Mouse (Mus musculus) A20 (cell line): Measurements from ENCODE around the gene Gm11985.

Experiments
- DNase-seq: peaks from one replicate; pipeline ENCODE4 v3.0.0-alpha.2; 2011; ENCODE audit warnings: low read depth, low spot score

Gm11985 gene

GRCm38 (mm10) chr11:7188469-7188868 lies at the start of gene Gm11985:
TSS of gene Gm11985 (minus strand) at chr11:7188569.
- DNase-seq = no peak

GRCm38 (mm10) chr11:7237712-7238111 lies 49.3 kb upstream of the Gm11985 start:
- no peak for DNase-seq

- DNase-seq = no peak
Measured at GRCm38 (mm10) chr11:7236751-7237150, 48.4 kb upstream of the Gm11985 start.

GRCm38 (mm10) chr11:7234981-7235609 lies 46.7 kb upstream of the Gm11985 start:
- no peak for DNase-seq

GRCm38 (mm10) chr11:7234436-7234835 lies 46.1 kb upstream of the Gm11985 start:
- DNase-seq = no peak

- no peak for DNase-seq
Measured at GRCm38 (mm10) chr11:7233333-7233732, 45.0 kb upstream of the Gm11985 start.

- no peak for DNase-seq
Measured at GRCm38 (mm10) chr11:7231958-7232357, 43.6 kb upstream of the Gm11985 start.

GRCm38 (mm10) chr11:7230000-7230399 lies 41.6 kb upstream of the Gm11985 start:
- DNase-seq = no peak

- no peak for DNase-seq
Measured at GRCm38 (mm10) chr11:7228107-7228506, 39.7 kb upstream of the Gm11985 start.

GRCm38 (mm10) chr11:7226810-7227550 lies 38.6 kb upstream of the Gm11985 start:
- DNase-seq = no peak

GRCm38 (mm10) chr11:7226200-7226599 lies 37.8 kb upstream of the Gm11985 start:
- DNase-seq = no peak

- DNase-seq = peak; percentile 11
Measured at GRCm38 (mm10) chr11:7221826-7222225, 33.5 kb upstream of the Gm11985 start.

GRCm38 (mm10) chr11:7215703-7216102 lies 27.3 kb upstream of the Gm11985 start:
- peak; percentile 18 for DNase-seq

GRCm38 (mm10) chr11:7214761-7215160 lies 26.4 kb upstream of the Gm11985 start:
- no peak for DNase-seq

GRCm38 (mm10) chr11:7214342-7214660 lies 25.9 kb upstream of the Gm11985 start:
- DNase-seq = no peak

GRCm38 (mm10) chr11:7213501-7214341 lies 25.4 kb upstream of the Gm11985 start, which contains the start of gene Igfbp3:
TSS of gene Igfbp3 (minus strand) at chr11:7213923.
- no peak for DNase-seq

GRCm38 (mm10) chr11:7213161-7213500 lies 24.8 kb upstream of the Gm11985 start:
- no peak for DNase-seq

- no peak for DNase-seq
Measured at GRCm38 (mm10) chr11:7212126-7212798, 23.9 kb upstream of the Gm11985 start.

- DNase-seq = no peak
Measured at GRCm38 (mm10) chr11:7211211-7211610, 22.8 kb upstream of the Gm11985 start.

- DNase-seq = peak; percentile 48
Measured at GRCm38 (mm10) chr11:7210343-7210742, 22.0 kb upstream of the Gm11985 start.

- DNase-seq = no peak
Measured at GRCm38 (mm10) chr11:7203846-7204245, 15.5 kb upstream of the Gm11985 start.

GRCm38 (mm10) chr11:7202206-7202605 lies 13.8 kb upstream of the Gm11985 start:
- no peak for DNase-seq
